In the genomic region with DNA sequence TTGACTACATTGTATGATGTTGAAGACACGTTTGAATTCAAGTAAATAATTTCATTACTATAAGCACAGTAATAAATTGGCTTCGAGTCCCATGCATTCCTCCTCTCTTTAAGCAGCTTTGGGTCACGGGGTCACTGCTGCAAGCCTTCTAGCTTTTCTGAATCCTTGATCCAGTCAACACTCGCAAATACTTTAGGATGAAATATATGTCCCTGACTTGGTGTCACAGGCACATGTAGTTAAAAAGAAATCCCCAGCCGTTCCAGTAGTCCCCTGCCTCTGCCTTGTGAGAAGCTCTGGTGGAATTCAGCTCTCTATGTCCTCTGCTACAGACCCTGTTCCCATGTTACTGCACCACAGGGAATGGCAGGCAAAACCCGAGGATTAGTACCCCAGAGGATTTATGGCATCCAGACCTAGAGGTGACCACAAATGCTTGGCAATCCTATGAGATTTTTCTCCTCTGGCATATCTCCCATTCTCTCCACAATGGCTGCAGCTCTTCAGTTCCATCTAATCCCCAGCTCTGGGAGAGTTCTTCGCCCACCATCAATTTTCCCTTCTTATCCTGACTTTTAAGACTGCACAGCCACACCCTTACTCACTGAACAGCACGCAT, we compare ENCODE assay signal across 13 mouse cellular contexts.
"Had no signal": no experiment of that assay in that cellular context is flagged by ENCODE, and none has a peak within 500 bp of the region (broad histone marks: within the 10 kb centered on the region; RNA-seq: fewer than 3 reads in every experiment).

No protein-coding gene starts in this region.

- H3K27ac ChIP-seq: limb, embryonic 15.5 days; liver, embryonic 12.5 days; midbrain, embryonic 13.5 days had no signal

- H3K9me3 ChIP-seq: limb, embryonic 15.5 days; liver, embryonic 12.5 days had no signal

- H3K9ac ChIP-seq: limb, embryonic 15.5 days; liver, embryonic 12.5 days; midbrain, embryonic 13.5 days had no signal

- ATAC-seq: hindbrain, embryonic 16.5 days; inflammation-experienced regulatory T-cells, adult 6 months; intestine, postnatal 0 days; liver, embryonic 12.5 days; midbrain, embryonic 13.5 days had no signal

- H3K4me2 ChIP-seq: limb, embryonic 15.5 days; liver, embryonic 12.5 days; midbrain, embryonic 13.5 days had no signal

- DNase-seq: kidney, adult 9 months; layer of hippocampus, adult 9-11 months; layer of hippocampus, postnatal 36 days; left cerebral cortex, postnatal 4 days; right cerebral cortex, postnatal 25 days; thymus, adult 18-20 months; thymus, postnatal 14 days had no signal

- H3K4me1 ChIP-seq: liver, embryonic 12.5 days; midbrain, embryonic 13.5 days had no signal

- H3K4me3 ChIP-seq: limb, embryonic 15.5 days; liver, embryonic 12.5 days; midbrain, embryonic 13.5 days had no signal

- H3K36me3 ChIP-seq: limb, embryonic 15.5 days; liver, embryonic 12.5 days; midbrain, embryonic 13.5 days had no signal

- H3K27me3 ChIP-seq: limb, embryonic 15.5 days; liver, embryonic 12.5 days; midbrain, embryonic 13.5 days had no signal
